Mouse (Mus musculus) kidney, adult 2 months (tissue): Measurements from ENCODE around the gene Mrps18a.

Experiments
- CTCF ChIP-seq: fragments of 200-500 bp; conservative IDR thresholded peaks from 2 replicates; pipeline ENCODE4 v1.5.1; 2011; ENCODE audit warnings: low read depth, mild to moderate bottlenecking, control low read depth, low read length, moderate library complexity, mixed read lengths; ENCODE audit not compliant: insufficient read depth, insufficient read length
- POLR2A ChIP-seq: fragments of 200-500 bp; IDR thresholded peaks from one replicate; pipeline ENCODE4 v1.6.1; 2011; ENCODE audit warnings: low read depth, low read length, control low read depth

- TF ChIP-seq POLR2A (no peak), CTCF (no peak)
Observed at GRCm38 (mm10) chr17:46091351-46091750, 19.4 kb upstream of the Mrps18a start.
